Mouse (Mus musculus): ENCODE measurements around the gene Odc1. TPM values are rescaled to one million over a fixed set of nuclear protein-coding genes. Genes with fewer than 3 reads are reported as not detected.
"Not testable (repeated sequence)": the region's sequence is repeated elsewhere in the genome, so short reads cannot be mapped to it uniquely, and the experiment has no call there.

Odc1 gene
- polyA plus RNA-seq, 1 experiment from 2014 or later: 104 TPM

DNA sequence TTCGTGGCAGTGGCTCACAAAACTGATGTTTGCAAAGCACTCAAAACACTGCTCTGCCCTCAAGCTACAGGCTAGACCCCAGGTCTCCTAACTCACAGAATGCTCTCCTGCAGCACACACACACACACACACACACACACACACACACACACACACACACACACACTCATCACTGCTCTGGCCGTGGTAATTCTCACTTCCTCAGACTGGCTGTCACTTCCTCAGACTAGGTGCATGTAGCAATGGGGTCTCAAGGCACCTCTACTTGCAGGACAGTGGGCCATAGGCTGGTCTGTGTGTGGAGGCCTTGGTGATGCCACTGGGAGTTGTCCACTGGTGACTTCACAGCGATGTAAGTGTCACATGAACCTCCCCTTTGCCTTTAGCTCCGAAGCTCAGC, 13.8 kb upstream of the Odc1 start:
- Histone ChIP-seq H3K27ac (replicated peaks) (no peak overlapping the region), H3K4me3 (replicated peaks) (no peak overlapping the region), H3K4me2 (no peak overlapping the region), H3K36me3 (no peaks in the 10 kb centered on the region), H3K9me3 (replicated peaks) (no peaks in the 10 kb centered on the region), H3K9ac (replicated peaks) (no peak overlapping the region), H3K4me1 (no peaks in the 10 kb centered on the region), H3K27me3 (replicated peaks) (no peaks in the 10 kb centered on the region)
- WGBS: 75% methylated on average over 4 of the region's 4 CpGs
- ATAC-seq (ENCODE audit: low FRiP score): no peak

DNA sequence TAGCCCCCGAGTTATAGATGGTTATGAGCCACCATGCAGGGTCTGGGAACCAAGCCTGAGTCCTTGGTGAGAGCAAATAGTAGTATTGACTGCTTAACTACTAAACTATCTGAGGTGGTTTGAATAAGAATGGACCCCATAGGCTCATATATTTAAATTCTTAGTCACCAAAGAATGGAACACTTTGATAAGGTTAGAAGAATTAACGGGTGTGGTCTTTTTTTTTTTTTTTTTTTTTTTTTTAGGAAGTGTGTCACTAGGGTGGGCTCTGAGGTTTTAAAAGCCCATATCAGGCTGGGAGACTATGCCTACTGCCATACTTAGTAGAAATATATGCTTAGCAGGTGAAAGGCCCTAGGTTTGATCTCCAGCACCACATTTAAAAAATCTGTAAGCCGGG, 8.4 kb upstream of the Odc1 start:
- Histone ChIP-seq H3K4me2 (no peak overlapping the region), H3K9me3 (replicated peaks) (no peaks in the 10 kb centered on the region), H3K9ac (replicated peaks) (no peak overlapping the region), H3K27me3 (replicated peaks) (0 out of 2 replicates have a peak, but pooled peaks cover 3% of the 10 kb centered on the region), H3K4me3 (replicated peaks) (no peak overlapping the region), H3K4me1 (no peaks in the 10 kb centered on the region), H3K36me3 (no peaks in the 10 kb centered on the region), H3K27ac (replicated peaks) (no peak overlapping the region)
- no peak for ATAC-seq (ENCODE audit: low FRiP score)
- WGBS: 95% methylated on average over 3 of the region's 3 CpGs

DNA sequence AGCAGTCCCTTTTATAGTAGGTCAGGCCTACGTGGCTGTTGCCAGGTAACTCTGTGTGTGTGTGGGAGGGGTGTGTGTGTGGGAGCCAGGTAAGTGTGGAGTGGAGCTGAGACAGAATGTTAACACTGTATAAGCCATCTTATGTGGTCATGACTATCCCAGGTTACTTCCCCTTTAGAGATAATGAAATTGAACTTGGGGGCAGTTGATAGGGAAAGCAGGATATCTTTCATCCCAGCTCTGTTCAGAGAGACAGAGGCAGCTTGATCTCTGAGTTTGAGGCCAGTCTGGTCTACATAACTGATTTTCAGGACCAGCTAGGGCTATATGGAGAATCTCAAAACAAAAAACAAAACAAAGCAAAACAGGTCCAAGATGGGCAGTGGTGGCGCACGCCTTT, 7.4 kb upstream of the Odc1 start:
- 87% methylated on average over 3 of the region's 3 CpGs for WGBS
- no peak overlapping the region for H3K4me3 ChIP-seq (replicated peaks)
- H3K9me3 ChIP-seq (replicated peaks): no peaks in the 10 kb centered on the region
- H3K36me3 ChIP-seq: no peaks in the 10 kb centered on the region
- no peak overlapping the region for H3K27ac ChIP-seq (replicated peaks)
- no peak for ATAC-seq (ENCODE audit: low FRiP score)
- no peaks in the 10 kb centered on the region for H3K4me1 ChIP-seq
- no peak overlapping the region for H3K4me2 ChIP-seq
- no peak overlapping the region for H3K9ac ChIP-seq (replicated peaks)
- H3K27me3 ChIP-seq (replicated peaks): 0 out of 2 replicates have a peak, but pooled peaks cover 3% of the 10 kb centered on the region

DNA sequence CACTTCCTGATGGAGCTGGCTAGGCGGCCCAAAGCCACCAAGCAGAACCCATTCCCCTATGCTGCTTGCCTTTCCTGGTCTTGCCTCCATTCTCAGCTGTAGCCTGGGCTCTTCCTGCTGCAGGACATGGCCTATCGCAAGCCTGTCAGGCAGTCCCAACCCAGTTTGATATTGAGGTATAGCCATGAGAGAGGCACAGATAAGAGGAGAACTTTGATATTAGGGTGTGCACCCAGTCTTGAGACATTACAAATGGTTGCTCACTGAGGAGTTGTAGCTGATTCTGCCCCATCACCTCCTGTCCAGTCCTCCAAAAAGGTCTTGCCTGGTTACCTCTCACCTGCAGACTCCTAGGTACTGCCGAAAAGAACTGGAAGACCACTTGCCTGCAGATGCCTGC, 6.5 kb upstream of the Odc1 start:
- no peak overlapping the region for H3K27ac ChIP-seq (replicated peaks)
- no peak overlapping the region for H3K4me2 ChIP-seq
- no peak for ATAC-seq (ENCODE audit: low FRiP score)
- H3K9ac ChIP-seq (replicated peaks): no peak overlapping the region
- WGBS: 91% methylated on average over 3 of the region's 3 CpGs
- no peaks in the 10 kb centered on the region for H3K4me1 ChIP-seq
- H3K36me3 ChIP-seq: no peaks in the 10 kb centered on the region
- no peaks in the 10 kb centered on the region for H3K9me3 ChIP-seq (replicated peaks)
- 0 out of 2 replicates have a peak, but pooled peaks cover 3% of the 10 kb centered on the region for H3K27me3 ChIP-seq (replicated peaks)
- no peak overlapping the region for H3K4me3 ChIP-seq (replicated peaks)

DNA sequence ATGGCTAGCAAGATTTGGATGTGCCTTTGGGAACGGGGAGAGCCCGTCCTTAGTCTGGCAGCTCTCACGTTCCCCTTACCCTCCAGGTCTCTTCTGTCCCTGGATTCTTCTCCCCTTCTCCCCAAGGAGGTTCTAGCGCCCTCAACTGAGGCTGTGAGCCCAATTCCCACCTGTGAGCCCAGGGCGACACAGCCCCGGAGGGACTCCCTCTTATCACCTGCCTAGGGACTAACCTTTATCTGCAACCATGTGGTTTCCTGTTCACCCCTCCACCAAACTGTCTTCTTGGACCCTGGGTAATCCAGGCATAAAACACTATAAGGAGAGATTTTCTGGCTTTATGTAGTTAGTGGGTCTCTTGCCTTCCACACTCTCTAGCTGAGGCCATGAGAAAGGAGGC, 5.6 kb upstream of the Odc1 start:
- H3K36me3 ChIP-seq: no peaks in the 10 kb centered on the region
- no peak for ATAC-seq (ENCODE audit: low FRiP score)

DNA sequence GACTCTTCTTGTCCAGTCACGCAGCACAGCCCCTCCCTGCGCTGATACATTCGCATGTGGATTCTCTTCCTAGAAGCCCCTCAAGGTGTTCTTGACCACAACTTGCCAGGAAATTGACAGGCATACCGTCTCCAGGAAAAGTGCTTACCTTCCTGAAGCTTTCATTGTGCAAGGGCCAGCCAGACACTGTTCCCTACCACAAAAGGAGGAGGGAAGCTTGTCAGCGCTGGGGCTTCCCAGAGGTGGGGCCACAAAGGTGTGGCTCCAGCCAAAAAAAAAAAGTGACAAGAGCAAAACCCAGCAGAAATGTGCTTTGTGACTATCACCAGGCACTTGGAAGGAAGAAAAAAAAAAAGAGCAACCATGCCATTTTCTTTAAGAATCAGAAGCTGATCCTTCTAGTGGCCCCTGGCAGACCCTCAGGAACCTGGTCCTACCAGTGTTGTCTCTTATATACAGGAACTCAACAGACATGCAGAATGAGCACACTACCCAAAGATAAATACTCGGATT, 4.5 kb upstream of the Odc1 start:
- no peak overlapping the region for H3K27ac ChIP-seq (replicated peaks)
- no peaks in the 10 kb centered on the region for H3K36me3 ChIP-seq
- H3K27me3 ChIP-seq (replicated peaks): 0 out of 2 replicates have a peak, but pooled peaks cover 3% of the 10 kb centered on the region
- peaks cover 7% of the 10 kb centered on the region for H3K4me1 ChIP-seq
- ATAC-seq (ENCODE audit: low FRiP score): no peak
- H3K4me3 ChIP-seq (replicated peaks): no peak overlapping the region
- H3K9ac ChIP-seq (replicated peaks): no peak overlapping the region
- 92% methylated on average over 6 of the region's 6 CpGs for WGBS
- no peak overlapping the region for H3K4me2 ChIP-seq
- no peaks in the 10 kb centered on the region for H3K9me3 ChIP-seq (replicated peaks)

More for the DNA sequence above, 5.6 kb upstream of the Odc1 start:
- Histone ChIP-seq H3K27ac (replicated peaks) (no peak overlapping the region), H3K4me3 (replicated peaks) (no peak overlapping the region), H3K9ac (replicated peaks) (no peak overlapping the region), H3K4me1 (peaks cover 5% of the 10 kb centered on the region), H3K27me3 (replicated peaks) (0 out of 2 replicates have a peak, but pooled peaks cover 3% of the 10 kb centered on the region), H3K4me2 (no peak overlapping the region), H3K9me3 (replicated peaks) (no peaks in the 10 kb centered on the region)
- WGBS: 72% methylated on average over 6 of the region's 6 CpGs

DNA sequence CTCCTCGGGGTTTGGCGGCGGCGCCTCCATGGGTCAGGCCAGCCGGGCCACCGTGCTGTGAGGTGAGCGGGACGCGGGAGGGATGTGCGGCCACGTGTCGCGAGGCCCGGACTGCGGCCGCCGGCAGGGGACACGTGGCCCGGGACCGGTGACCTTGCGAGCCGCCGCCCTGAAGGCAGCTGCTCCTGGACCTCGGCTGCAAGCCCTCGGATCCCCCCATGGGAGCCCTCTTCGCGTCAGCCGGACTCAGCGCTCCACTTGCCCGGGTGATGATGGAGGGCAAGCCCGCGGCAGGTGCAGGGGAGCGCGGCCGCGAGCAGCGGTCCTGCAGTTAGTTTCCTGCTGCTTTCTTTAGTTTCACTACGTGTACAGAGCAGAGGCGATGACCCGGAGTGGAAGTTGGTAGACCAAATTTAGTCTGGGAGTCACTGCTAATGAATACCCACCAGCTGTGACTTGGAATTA, 545 bp downstream of the Odc1 start:
- Histone ChIP-seq H3K4me3 (replicated peaks) (peak overlapping the region; percentile 97), H3K9me3 (replicated peaks) (no peaks in the 10 kb centered on the region), H3K4me2 (peak overlapping the region; percentile 77), H3K36me3 (peaks cover 29% of the 10 kb centered on the region), H3K27ac (replicated peaks) (peak overlapping the region; percentile 91), H3K9ac (replicated peaks) (peak overlapping the region; percentile 79), H3K4me1 (peaks cover 25% of the 10 kb centered on the region), H3K27me3 (replicated peaks) (no peaks in the 10 kb centered on the region)
- WGBS: under 1% methylated on average over 40 of the region's 40 CpGs
- peak; percentile 43 for ATAC-seq (ENCODE audit: low FRiP score)

DNA sequence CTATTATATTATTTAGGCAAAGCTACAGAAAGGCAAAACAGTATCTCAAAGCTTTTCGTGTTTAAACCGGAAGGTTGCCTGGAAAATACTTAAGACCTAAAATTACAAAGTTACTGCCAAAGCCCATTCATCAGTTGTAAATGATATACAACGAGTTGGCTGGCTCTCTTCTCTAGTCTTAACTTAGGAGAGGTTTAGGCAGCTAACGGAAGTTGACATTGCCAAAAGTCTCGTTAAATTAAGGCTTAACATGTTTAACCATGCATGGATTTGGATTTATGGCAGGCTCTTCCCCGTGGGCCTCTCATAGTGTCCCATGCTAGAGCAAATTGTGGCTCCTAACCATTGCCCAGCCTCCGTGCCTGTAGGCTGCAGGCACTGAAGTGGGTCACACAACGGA, 1.3 kb downstream of the Odc1 start:
- H3K9me3 ChIP-seq (replicated peaks): no peaks in the 10 kb centered on the region
- no peaks in the 10 kb centered on the region for H3K27me3 ChIP-seq (replicated peaks)
- H3K4me1 ChIP-seq: peaks cover 25% of the 10 kb centered on the region
- peaks cover 31% of the 10 kb centered on the region for H3K36me3 ChIP-seq
- 2% methylated on average over 8 of the region's 8 CpGs for WGBS
- peak overlapping the region; percentile 77 for H3K4me2 ChIP-seq
- H3K4me3 ChIP-seq (replicated peaks): peak overlapping the region; percentile 97
- no peak overlapping the region for H3K27ac ChIP-seq (replicated peaks)
- peak overlapping the region; percentile 79 for H3K9ac ChIP-seq (replicated peaks)
- ATAC-seq (ENCODE audit: low FRiP score): no peak

DNA sequence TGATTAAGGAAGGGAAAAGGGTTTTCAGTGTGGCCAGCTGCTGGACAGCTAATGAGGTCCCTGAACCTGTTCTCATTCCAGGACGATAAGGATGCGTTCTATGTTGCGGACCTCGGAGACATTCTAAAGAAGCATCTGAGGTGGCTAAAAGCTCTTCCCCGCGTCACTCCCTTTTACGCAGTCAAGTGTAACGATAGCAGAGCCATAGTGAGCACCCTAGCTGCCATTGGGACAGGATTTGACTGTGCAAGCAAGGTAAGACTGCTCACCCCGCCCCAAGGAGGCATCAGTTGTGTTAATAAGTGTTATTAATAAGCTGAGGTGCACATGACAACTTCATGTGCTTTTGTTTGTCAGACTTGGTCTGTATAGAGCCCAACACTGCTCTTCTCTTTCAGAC, 3.0 kb downstream of the Odc1 start:
- H3K4me1 ChIP-seq: peaks cover 25% of the 10 kb centered on the region
- ATAC-seq (ENCODE audit: low FRiP score); H3K9ac ChIP-seq (replicated peaks); H3K9me3 ChIP-seq (replicated peaks); H3K4me3 ChIP-seq (replicated peaks); H3K27me3 ChIP-seq (replicated peaks); H3K4me2 ChIP-seq; H3K27ac ChIP-seq (replicated peaks): not testable (repeated sequence)
- peaks cover 42% of the 10 kb centered on the region for H3K36me3 ChIP-seq
- 94% methylated on average over 9 of the region's 9 CpGs for WGBS

DNA sequence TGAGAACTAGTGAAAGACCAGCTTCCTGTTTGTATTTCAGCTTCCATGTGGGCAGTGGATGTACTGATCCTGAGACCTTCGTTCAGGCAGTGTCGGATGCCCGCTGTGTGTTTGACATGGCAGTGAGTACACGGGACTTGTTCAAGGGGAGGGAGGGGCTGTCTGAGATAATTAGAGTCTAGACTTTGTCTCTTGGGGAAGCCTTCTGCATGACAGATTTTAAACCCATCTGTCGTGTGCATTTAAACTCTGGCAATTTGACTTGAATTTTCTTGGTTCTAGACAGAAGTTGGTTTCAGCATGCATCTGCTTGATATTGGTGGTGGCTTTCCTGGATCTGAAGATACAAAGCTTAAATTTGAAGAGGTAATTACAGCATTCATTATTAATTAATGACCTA, 3.9 kb downstream of the Odc1 start:
- Histone ChIP-seq H3K4me3 (replicated peaks) (no peak overlapping the region), H3K36me3 (peaks cover 42% of the 10 kb centered on the region), H3K27ac (replicated peaks) (no peak overlapping the region), H3K4me1 (peaks cover 25% of the 10 kb centered on the region), H3K4me2 (no peak overlapping the region), H3K27me3 (replicated peaks) (no peaks in the 10 kb centered on the region), H3K9ac (replicated peaks) (no peak overlapping the region), H3K9me3 (replicated peaks) (no peaks in the 10 kb centered on the region)
- 48% methylated on average over 5 of the region's 5 CpGs for WGBS
- no peak for ATAC-seq (ENCODE audit: low FRiP score)

DNA sequence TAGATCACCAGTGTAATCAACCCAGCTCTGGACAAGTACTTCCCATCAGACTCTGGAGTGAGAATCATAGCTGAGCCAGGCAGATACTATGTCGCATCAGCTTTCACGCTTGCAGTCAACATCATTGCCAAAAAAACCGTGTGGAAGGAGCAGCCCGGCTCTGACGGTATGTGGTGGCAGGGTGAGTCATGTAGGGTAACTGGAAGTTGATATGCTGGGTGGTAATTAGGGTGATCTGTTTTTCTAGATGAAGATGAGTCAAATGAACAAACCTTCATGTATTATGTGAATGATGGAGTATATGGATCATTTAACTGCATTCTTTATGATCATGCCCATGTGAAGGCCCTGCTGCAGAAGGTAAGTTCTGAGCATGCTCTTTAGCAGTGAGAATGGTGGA, 4.8 kb downstream of the Odc1 start:
- not testable (repeated sequence) for H3K9ac ChIP-seq (replicated peaks); ATAC-seq (ENCODE audit: low FRiP score); H3K27me3 ChIP-seq (replicated peaks); H3K27ac ChIP-seq (replicated peaks); H3K4me2 ChIP-seq; H3K4me3 ChIP-seq (replicated peaks); H3K9me3 ChIP-seq (replicated peaks)
- Histone ChIP-seq H3K4me1 (peaks cover 20% of the 10 kb centered on the region), H3K36me3 (peaks cover 42% of the 10 kb centered on the region)
- WGBS: 89% methylated on average over 5 of the region's 5 CpGs

DNA sequence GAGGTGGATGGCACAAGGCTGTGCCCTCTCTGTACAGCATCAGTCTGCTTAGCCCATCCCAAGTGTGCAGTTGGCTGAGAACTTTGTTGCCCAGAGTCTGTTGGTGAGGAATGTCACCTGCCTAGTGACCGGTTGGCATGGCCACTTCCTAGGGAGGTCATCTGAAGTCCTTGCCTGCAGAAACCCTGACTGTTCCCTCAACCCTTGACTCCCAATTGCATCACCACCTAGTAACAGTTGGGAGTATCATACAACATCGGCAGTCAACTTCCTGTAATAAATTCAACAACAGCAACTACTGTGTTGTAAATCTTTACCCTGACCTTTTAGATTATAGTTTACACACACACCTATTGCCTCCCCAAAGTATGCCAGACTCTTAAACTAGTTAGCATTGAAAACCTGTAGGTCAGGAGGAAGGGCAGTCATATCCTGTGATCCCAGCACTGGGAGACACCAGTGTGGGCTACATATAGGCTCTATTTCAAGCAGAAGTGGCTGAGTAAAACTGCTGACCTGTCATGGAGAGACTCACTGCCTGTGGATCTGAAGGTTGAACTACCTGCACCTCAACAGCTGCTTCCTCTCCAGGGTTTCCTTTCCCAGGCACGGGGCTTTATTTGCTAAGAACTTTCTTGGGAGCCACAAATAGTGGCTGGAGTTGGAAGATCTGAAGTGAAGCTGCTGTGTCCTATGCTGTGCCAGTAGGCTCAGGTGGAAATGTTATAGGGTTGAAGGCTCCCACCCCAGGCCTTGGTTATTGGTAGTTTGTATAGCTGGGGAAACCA, 6.8 kb downstream of the Odc1 start:
- Histone ChIP-seq H3K4me2 (no peak overlapping the region), H3K4me1 (peaks cover 17% of the 10 kb centered on the region), H3K9me3 (replicated peaks) (no peaks in the 10 kb centered on the region), H3K9ac (replicated peaks) (no peak overlapping the region), H3K27me3 (replicated peaks) (no peaks in the 10 kb centered on the region), H3K4me3 (replicated peaks) (no peak overlapping the region), H3K36me3 (peaks cover 42% of the 10 kb centered on the region), H3K27ac (replicated peaks) (no peak overlapping the region)
- no peak for ATAC-seq (ENCODE audit: low FRiP score)
- WGBS: 72% methylated on average over 3 of the region's 3 CpGs

Measured in neural tube, embryonic 15.5 days (tissue).